Mouse (Mus musculus) testis, adult 2 months (tissue): ENCODE measurements around the gene Ercc8.

Experiments used
- CTCF ChIP-seq: fragments of 200-500 bp; IDR thresholded peaks from 2 replicates; pipeline ENCODE4 v1.5.1; 2012; ENCODE audit warnings: low read depth, mild to moderate bottlenecking, inconsistent platforms, low read length, moderate library complexity; ENCODE audit not compliant: control insufficient read depth, insufficient read depth, insufficient replicate concordance
- POLR2A ChIP-seq: fragments of 200-500 bp; IDR thresholded peaks from 2 replicates; pipeline ENCODE4 v1.6.1; 2012; ENCODE audit warnings: low read depth, mild to moderate bottlenecking, inconsistent platforms, low read length, moderate library complexity; ENCODE audit not compliant: control insufficient read depth

DNA sequence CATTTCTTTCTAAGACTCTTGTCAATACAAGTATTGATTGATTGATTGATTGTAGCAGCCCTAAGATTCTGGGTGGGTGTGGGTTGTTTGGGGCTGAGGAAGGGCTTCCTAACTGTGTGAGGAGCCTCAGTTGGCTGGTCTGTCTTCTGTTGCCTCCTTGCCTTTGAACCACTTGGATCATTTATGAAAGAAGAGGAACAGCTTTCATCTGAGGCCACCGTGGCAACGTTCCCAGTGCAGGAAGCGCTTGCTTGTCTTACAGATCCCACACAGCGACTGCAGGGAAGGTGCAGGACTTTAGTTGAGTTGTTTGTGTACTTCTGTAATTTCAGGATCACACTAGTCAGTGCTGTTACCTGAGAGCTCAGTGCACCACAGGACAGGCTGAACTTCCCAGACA lies 81.5 kb downstream of the Ercc8 start:
- TF ChIP-seq POLR2A (no peak), CTCF (no peak)
